Mouse (Mus musculus) liver, postnatal 0 days (tissue): ENCODE measurements around the gene Hvcn1. TPM values are rescaled to one million over a fixed set of nuclear protein-coding genes. Genes with fewer than 3 reads are reported as not detected.

ENCODE experiments used
- ATAC-seq: fragments of 200-750 bp; cut with Nextera tagmentation; 2 replicates; pipeline ENCODE4 v1.8.0; 2017; ENCODE audit warnings: mild to moderate bottlenecking, moderate library complexity
- DNase-seq: peaks from one replicate; pipeline ENCODE4 v3.0.0-alpha.2; 2016
- H3K27ac ChIP-seq: fragments of 300-500 bp; sonication (generic); 2 replicates; pipeline ENCODE4 v1.5.1; 2014; ENCODE audit warnings: antibody characterized with exemption, moderate library complexity, mild to moderate bottlenecking, low read depth
- H3K27me3 ChIP-seq: fragments of 300-500 bp; sonication (generic); 2 replicates; pipeline ENCODE4 v1.6.1; 2014; ENCODE audit warnings: low read length, control low read depth, mixed read lengths; ENCODE audit not compliant: insufficient read depth
- H3K36me3 ChIP-seq: fragments of 300-500 bp; sonication (generic); replicated peaks from 2 replicates; pipeline ENCODE4 v1.6.1; 2014; ENCODE audit warnings: mild to moderate bottlenecking, control low read depth, low read length, moderate library complexity, mixed read lengths; ENCODE audit not compliant: insufficient read depth
- H3K4me1 ChIP-seq: fragments of 300-500 bp; sonication (generic); 2 replicates; pipeline ENCODE4 v1.6.1; 2014; ENCODE audit warnings: antibody characterized with exemption, mild to moderate bottlenecking, control low read depth; ENCODE audit not compliant: insufficient read depth
- H3K4me2 ChIP-seq: fragments of 300-500 bp; sonication (generic); 2 replicates; pipeline ENCODE4 v1.6.1; 2014; ENCODE audit warnings: low read depth, mild to moderate bottlenecking, low read length, moderate library complexity, mixed read lengths
- H3K4me3 ChIP-seq: fragments of 300-500 bp; sonication (generic); 2 replicates; pipeline ENCODE4 v1.5.1; 2014; ENCODE audit warnings: low read depth, low read length
- H3K9ac ChIP-seq: fragments of 300-500 bp; sonication (generic); replicated peaks from 2 replicates; pipeline ENCODE4 v1.6.1; 2014; ENCODE audit warnings: mild to moderate bottlenecking, moderate library complexity
- H3K9me3 ChIP-seq: fragments of 300-500 bp; sonication (generic); 2 replicates; pipeline ENCODE4 v1.6.1; 2016; ENCODE audit warnings: mild to moderate bottlenecking, control low read depth, low read length, mixed read lengths
- CTCF ChIP-seq: sonication (generic); IDR thresholded peaks from 2 replicates; pipeline ENCODE4 v1.5.1; 2016; ENCODE audit warnings: antibody characterized with exemption, low read depth
- EP300 ChIP-seq: IDR thresholded peaks from 2 replicates; pipeline ENCODE4 v1.6.1; 2016; ENCODE audit warnings: antibody characterized with exemption, low read depth, mild to moderate bottlenecking
- WGBS: fragments of 180-500 bp; shearing (Covaris S2); extraction: QIAGEN DNeasy Blood & Tissue Kit; methylation state at CpG from one replicate; pipeline ENCODE4 v1.1.7; 2014; ENCODE audit not compliant: insufficient replicate concordance; 5-methylcytosine and 5-hydroxymethylcytosine counted together
- polyA plus RNA-seq: library from polyadenylated mRNA; unstranded; fragments of >200 nt; fragmentation: Nextera tagmentation; extraction: Ambion mirVana; gene quantifications from 2 replicates; pipeline ENCODE4 v1.2.1, GENCODE M21; 2015

Gene Hvcn1
- polyA plus RNA-seq, 1 experiment from 2014 or later = 7.3 TPM

DNA sequence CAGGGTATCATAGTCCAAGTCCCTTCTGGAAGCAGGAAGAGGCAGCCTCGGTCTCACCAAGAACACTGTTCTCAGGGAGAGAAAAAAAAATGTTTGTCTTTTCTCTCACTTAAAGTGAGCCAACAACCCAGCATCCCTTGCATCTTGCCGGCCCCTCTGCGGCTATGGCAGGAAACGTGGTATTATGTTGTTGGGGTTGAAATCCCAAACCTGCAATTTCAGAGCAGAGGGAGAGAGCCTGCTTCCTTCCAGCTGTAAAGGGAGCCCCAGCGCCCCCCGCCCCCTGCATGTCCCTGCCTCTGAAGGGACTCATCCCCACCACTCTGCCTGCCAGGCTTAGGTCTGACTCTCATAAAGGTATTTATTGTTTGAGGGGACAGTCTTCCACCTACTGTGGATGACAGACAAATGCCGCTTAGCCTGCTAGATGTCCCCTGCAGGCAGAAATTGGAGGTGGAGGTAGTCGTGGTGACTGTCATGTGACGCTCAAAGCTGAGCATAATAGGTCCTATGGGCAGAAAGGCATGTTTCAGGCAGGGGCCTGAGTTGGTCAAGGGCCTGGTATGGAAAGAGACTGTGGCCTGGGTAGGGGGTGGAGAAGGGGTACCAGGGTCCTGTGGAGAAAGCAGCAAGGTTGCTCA, 28.7 kb downstream of the Hvcn1 start:
- Histone ChIP-seq H3K9me3 (no peaks in the 10 kb centered on the region), H3K4me2 (peak overlapping the region; percentile 13), H3K27ac (peak overlapping the region; percentile 73), H3K4me1 (peaks cover 14% of the 10 kb centered on the region), H3K9ac (no peak overlapping the region; the same call in 1 of the 2 replicates), H3K36me3 (peaks cover 10% of the 10 kb centered on the region), H3K4me3 (no peak overlapping the region), H3K27me3 (no peaks in the 10 kb centered on the region)
- WGBS = 29% methylated on average over 9 of the region's 9 CpGs
- ATAC-seq = no peak
- TF ChIP-seq EP300 (no peak), CTCF (peak; percentile 16; the same call in 1 of the 2 replicates)
- DNase-seq = no peak

DNA sequence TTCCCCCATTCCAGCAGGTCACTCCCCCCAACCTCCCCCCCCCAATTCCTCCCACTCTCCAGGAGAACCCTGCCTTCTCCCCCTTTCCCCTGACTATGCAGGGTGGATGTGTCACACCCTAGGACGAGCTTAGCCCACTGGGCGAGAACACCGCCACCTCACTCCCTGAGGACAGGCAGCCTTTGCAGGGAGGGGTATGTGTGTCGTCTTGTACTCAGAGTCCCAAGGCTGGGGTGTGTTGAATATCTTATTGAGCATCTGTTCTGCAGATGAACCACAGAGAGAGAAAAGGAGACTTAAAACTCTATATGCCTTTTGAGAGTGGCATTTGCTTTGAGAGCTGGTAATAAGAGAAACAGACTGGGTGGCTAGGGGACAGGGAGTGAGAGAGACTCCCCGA, 30.6 kb downstream of the Hvcn1 start:
- Histone ChIP-seq H3K36me3 (peaks cover 25% of the 10 kb centered on the region), H3K27me3 (no peaks in the 10 kb centered on the region), H3K4me2 (no peak overlapping the region), H3K4me3 (no peak overlapping the region), H3K9ac (no peak overlapping the region), H3K9me3 (no peaks in the 10 kb centered on the region), H3K4me1 (peaks cover 13% of the 10 kb centered on the region), H3K27ac (no peak overlapping the region)
- TF ChIP-seq EP300 = no peak
- TF ChIP-seq CTCF = no peak
- no peak for DNase-seq
- WGBS = 55% methylated on average over 5 of the region's 5 CpGs
- ATAC-seq = no peak

DNA sequence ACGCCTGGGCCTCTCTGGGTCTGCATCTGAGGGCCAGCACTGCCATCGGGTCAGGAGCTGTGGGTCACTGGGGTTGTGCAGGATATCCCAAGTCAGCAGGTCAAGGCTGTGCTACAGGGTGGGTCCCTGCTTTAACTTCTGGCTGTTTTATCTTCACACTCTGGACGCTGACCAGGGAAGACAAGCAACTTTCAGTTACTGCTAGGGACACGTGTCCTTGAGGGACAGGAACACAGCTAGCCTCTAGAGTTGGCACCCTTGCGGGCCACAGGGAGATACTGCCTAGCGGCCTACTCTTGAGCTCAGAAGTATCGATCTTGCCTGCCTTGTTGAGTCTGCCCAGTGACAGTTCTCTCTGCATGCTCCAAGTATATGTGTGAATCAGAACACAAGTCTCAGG, 33.0 kb downstream of the Hvcn1 start:
- 69% methylated on average over 7 of the region's 7 CpGs for WGBS
- ATAC-seq (no peak), DNase-seq (no peak)

DNA sequence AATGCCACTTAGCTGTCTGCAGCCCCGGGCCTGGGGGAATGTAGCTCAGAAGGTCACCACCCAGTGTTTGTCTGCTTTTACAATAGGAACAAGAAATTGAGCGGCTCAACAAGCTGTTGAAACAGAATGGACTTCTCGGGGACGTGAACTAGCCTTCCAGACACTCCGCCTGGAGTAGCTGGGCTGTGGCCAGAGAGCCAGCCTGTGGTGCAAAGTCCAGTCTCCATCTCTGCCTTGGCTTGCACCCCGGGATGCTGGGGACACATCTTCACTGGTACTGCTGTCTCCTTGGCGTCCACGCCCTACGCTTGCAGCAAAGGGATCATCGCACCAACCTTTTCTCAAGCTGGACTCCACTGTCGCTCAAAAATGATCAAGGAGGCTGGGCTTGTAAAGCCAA, 33.9 kb downstream of the Hvcn1 start:
- Histone ChIP-seq H3K4me2 (no peak overlapping the region), H3K27ac (no peak overlapping the region), H3K36me3 (peaks cover 25% of the 10 kb centered on the region), H3K27me3 (no peaks in the 10 kb centered on the region), H3K9ac (no peak overlapping the region), H3K4me3 (no peak overlapping the region), H3K9me3 (no peaks in the 10 kb centered on the region), H3K4me1 (peaks cover 10% of the 10 kb centered on the region)
- DNase-seq (no peak), ATAC-seq (no peak)
- TF ChIP-seq EP300 = no peak
- no peak for TF ChIP-seq CTCF
- WGBS = 81% methylated on average over 11 of the region's 11 CpGs

More for the DNA sequence above, 33.0 kb downstream of the Hvcn1 start:
- H3K9me3 ChIP-seq = no peaks in the 10 kb centered on the region
- TF ChIP-seq EP300 (no peak), CTCF (no peak)
- no peaks in the 10 kb centered on the region for H3K27me3 ChIP-seq
- no peak overlapping the region for H3K4me3 ChIP-seq
- H3K9ac ChIP-seq = no peak overlapping the region
- H3K4me2 ChIP-seq = no peak overlapping the region
- H3K4me1 ChIP-seq = peaks cover 13% of the 10 kb centered on the region
- H3K27ac ChIP-seq = no peak overlapping the region
- H3K36me3 ChIP-seq = peaks cover 25% of the 10 kb centered on the region

DNA sequence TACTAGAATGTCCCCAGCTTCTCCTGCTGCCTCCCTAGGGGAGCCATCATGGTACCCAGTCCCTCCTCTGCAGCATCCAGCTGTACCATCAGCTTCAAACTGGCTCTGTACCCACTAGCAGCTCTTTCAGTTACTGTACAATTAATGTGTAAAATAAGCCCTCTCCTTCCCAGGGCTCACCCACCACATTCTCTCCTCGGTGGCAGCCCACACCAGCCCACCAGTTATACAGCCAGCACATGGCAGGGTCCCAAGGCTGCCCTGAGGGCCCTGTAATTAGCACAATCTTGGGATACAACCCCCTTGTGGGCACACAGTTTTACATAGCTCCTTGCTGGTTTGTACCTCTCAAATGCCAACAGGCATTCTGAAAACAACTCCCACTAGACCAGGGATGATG, 34.4 kb downstream of the Hvcn1 start:
- DNase-seq = no peak
- ATAC-seq = no peak
- H3K27ac ChIP-seq = no peak overlapping the region
- no peak for TF ChIP-seq CTCF
- H3K27me3 ChIP-seq = no peaks in the 10 kb centered on the region
- peaks cover 25% of the 10 kb centered on the region for H3K36me3 ChIP-seq
- no peak overlapping the region for H3K4me3 ChIP-seq
- WGBS = 70% methylated on average over 1 of the region's 1 CpGs
- H3K9me3 ChIP-seq = no peaks in the 10 kb centered on the region
- H3K4me1 ChIP-seq = 0 out of 2 replicates have a peak, but pooled peaks cover 7% of the 10 kb centered on the region
- no peak overlapping the region for H3K4me2 ChIP-seq
- H3K9ac ChIP-seq = no peak overlapping the region

DNA sequence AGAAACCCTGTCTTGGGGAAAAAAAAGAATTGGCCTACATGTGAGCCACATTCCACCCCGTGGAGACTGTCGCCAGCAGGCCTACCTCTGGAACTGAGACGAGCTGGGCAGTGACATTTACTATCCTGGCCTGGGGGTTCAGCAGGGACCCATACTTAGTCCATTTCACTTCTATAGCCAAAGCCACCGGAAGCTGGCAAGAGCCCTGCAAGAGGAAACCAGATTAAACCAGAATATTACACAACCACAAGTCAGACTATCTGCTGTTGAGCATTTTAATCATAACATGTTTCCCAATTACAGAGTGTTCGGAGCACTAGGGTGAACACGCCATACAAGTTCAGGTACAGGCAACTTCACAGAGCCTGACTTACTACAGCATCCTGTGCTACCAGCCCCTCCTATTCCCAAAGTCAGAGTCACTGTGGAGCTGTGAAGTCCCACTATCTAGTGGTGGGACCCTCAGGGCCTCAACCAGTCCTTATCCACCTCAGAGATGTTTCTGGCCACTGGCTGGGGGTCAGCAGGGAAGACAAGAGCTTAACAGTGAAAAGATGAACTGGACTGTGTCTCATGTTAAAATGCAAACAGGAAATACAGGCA, 36.0 kb downstream of the Hvcn1 start:
- ATAC-seq (peak; percentile 47; the same call in 1 of the 2 replicates), DNase-seq (no peak)
- H3K9ac ChIP-seq = no peak overlapping the region
- 0 out of 2 replicates have a peak overlapping the region, but pooled peaks have one; percentile 9 for H3K4me2 ChIP-seq
- H3K9me3 ChIP-seq = no peaks in the 10 kb centered on the region
- no peak overlapping the region for H3K4me3 ChIP-seq
- 42% methylated on average over 6 of the region's 6 CpGs for WGBS
- H3K36me3 ChIP-seq = peaks cover 25% of the 10 kb centered on the region
- TF ChIP-seq CTCF (no peak), EP300 (no peak)
- peak overlapping the region; percentile 57 for H3K27ac ChIP-seq
- H3K27me3 ChIP-seq = no peaks in the 10 kb centered on the region
- 0 out of 2 replicates have a peak, but pooled peaks cover 5% of the 10 kb centered on the region for H3K4me1 ChIP-seq
